Mouse (Mus musculus): ENCODE data around the gene Tmem204. TPM values are rescaled to one million over a fixed set of nuclear protein-coding genes. Genes with fewer than 3 reads are reported as not detected.
"Not testable (repeated sequence)": the region's sequence is repeated elsewhere in the genome, so short reads cannot be mapped to it uniquely, and the experiment has no call there.

Gene Tmem204
- under 1 TPM in 1 of 2 experiments, not detected in 1; 0.63 TPM for polyA plus RNA-seq (2017; shearing (Covaris generic))

DNA sequence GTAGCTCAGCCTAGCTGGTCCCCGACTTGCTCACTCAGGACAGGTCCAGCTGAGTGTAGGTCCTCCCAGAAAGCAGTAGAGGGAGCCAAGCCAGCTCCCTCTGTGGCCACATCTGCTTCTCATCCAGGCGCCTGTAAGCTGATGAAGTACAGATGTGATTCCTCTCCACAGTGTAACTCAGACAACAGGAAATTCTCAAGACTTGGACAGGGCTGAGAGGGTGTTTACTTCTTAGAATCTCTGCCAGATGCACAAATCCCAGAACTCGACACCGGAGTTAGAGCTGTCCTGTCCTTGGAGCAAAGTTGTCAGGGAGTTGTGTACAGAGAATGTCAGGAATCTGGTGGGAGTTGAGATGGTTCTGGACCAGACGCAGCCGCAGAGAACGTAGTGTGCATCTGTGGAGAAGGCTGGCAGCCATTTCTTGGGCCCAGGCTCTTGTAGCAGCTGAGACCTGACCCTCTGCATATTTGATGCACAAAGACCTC, at the start of gene Tmem204:
Gene Tmem204 (minus strand): TSS at position 148 of the 488 bp plus-strand sequence.
- no peak for ATAC-seq

DNA sequence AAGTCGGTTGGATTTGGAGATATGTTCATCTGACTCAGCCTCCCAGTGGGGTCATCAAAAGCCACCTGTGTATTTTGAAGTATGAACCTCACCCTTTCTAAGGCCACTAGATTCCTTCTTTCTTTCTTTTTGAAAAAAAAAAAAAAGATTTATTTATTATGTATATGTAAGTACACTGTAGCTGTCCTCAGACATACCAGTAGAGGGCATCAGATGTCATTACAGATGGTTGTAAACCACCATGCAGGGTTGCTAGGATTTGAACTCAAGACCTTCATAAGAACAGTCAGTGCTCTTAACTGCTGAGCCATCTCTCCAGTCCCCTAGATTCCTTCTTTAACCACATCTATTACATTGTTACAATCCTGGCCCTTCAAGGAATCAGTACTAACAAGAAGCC, 46.7 kb upstream of the Tmem204 start:
- no peak for ATAC-seq

DNA sequence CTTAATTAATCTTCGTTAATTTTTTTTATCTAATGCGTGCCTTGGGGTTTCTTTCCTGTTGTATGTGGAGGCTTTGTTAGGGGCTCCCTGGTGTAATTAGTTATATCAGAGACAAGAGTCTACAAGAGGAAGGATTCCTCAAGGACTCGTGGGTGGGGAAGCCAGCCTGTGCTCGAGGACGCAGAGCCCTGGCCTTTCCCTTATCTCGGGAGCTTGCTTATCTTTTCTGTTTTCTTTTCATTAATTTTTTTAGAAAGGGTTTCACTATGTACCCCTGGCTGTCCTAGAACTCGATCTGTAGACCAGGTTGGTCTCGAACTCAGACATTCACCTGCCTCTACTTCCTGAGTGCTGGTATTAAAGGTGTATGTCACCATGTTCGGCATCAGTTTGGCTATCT, 44.3 kb upstream of the Tmem204 start:
- no peak for ATAC-seq

DNA sequence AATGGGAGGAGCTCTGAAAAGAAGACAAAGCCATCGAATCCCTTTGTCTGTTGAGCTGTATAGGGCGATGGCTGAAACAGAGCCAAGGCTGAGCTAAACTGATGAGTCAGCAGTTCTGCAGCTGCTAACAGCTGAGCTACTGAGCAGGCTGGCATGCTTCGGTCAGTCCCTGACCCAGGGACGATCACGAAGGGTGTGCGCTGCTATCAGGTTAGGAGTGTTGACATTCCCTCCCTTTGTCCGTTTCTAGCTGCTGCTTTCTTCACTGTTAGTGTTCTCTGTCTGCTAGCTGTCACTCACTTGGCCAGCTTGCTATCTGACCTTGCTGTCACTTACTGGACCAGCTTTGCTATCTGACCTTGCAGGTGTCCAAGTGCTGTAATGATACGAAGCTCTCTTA, 43.7 kb upstream of the Tmem204 start:
- no peak for ATAC-seq

DNA sequence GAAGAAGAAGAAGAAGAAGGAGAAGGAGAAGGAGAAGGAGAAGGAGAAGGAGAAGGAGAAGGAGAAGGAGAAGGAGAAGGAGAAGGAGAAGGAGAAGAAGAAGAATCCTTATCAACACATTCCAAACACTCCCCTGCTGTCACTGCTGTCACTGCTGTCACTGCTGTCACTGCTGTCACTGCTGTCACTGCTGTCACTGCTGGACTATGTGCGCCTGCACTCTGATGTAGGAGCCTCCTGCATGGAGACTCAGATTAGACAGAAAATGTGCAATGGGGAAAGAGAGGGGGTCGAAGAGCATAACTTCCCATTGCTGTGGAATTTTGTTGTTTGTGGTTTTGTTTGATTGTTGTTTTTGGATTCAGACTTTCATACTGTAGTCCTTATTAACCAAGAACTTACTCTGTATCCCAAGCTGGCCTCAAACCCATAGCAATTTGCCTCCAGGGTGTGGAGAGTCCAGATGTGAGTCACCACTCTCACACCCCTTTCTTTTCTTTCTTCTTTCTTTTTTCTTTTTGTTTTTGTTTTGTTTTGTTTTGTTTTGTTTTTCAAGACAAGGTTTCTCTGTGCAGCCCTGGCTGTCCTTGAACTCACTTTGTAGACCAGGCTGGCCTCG, 42.2 kb upstream of the Tmem204 start:
- ATAC-seq, result not testable (repeated sequence)

DNA sequence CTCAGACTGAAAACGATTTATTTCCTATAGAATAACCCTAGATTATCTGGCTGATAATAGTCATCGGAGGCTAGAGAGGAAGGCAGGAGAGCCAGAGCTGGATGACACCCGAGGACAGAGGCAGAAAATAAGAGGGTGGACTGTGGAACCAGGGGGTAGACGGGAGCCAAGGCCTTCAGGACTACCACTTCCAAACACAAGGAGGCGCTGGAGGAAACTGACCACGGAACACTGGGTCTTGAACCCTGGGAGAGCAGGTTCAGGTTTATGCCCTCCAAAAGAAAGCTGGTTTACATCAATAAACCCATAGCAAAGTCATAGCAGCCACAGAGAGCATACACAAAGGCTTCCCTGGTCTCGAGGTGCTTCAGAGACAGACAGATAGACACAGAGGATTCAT, 40.6 kb upstream of the Tmem204 start:
- no peak for ATAC-seq

DNA sequence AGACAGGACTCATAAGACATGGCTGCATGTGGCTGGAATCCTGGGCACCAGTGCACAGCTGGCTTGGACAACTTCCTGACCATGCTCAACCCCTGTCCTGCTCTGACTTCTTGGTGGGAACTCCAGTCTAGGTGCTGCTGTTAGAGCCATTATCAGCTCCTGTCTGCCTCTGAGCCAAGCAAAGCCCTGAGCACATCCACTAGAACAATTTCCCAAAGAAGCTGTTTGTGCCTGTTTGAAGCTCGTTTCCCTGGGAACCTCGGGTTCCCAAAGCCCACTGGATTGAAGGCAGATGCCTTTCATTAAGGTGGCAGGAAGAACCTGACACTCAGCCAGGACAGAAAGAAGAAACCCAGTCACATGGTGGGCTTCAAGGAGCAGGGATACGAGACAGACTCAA, 37.0 kb upstream of the Tmem204 start, which contains the start of gene Ptx4:
Gene Ptx4 (plus strand): TSS at position 355 of the 400 bp plus-strand sequence.
- ATAC-seq, result no peak

DNA sequence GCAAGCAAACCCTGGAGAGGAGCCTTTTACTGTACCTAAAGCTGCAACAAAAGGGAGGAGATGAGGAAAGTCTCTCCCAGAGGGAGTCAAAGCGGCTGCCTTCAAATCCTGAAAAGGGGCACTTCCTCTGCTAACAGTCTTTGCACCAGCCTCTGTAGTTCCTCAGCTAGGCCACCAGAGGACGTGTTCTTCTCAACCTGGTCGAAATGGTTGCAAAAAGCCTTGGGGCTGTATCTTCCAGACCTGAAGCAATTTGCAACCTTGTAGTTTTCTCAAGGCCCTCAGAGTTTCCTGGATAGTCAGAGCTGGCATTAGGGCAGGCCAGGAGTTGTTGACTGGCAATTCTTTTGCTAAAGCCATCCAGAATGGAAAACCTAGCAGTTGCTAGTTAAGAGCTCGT, 33.9 kb upstream of the Tmem204 start:
- no peak for ATAC-seq

DNA sequence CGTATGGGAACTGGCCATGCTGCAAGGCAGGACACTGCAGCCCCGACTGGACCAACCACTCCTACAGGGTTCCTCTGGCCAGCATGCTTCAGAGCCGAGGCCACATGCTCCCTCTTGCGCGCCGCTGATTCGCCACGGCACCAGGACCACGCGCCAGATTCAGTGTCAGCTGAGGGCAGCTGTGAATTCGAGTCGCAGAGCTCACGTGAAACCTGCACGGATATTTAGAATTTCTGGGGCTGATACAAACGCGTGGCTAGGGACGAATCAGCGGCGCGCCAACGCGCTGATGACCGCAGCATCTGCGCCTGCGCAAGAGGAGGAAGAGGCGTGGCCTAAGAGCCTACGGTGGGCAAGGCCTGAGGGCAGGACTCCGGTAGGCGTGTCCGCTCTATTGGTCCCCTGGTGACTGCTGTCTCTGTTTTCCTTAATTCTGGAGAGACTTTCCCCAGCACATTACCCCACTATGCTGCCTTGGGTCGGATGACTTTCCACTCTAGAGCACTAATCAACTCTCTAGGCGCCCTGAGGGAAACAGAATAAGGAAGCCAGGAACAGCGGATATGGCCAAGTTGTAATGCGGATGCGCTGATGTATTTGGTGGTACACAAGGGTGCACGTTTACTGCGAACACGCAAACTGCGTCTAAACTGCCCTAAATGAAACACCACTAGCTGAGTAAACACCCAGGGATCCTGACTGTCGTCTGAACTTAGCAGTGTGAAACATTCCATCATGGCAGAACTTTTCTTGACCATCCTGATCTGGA, 32.5 kb upstream of the Tmem204 start, which contains the start of gene Telo2:
Gene Telo2 (minus strand): TSS at position 304 of the 769 bp plus-strand sequence.
- ATAC-seq, result peak; percentile 83

DNA sequence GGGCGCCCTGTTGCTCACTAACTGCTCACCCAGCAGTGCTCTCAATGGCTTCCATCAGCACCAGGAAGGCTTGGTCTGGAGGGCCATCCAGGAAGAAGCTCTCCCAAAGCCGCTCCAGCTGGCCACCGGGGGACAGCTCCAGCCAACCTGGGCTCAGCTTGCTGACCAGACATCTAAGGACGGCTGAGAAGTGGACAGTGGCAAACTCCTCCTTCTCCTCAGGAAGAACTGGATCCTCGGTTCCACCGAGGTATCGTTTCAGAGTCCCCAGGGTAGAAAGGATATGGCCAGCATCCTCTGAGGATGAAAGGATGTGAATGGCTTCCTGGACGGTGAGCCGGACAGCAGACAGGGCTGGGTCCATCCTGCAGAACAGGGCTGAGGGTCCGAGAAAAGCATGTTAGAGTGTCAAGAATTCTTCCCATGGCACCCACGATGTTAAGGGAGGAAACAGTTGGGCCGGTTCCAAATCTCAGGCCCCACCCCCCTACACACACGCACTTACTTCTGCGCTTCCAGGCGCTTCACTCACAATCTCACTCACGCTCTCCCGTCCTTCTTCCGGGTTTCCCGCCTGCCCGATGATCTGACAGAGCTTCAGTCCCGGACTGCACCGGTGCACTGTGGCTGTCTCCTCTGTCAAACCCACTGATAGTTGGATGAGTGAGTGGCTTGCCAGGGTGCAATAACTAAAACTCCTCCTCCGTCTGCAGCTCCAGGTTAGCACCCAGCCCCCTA, 31.7 kb upstream of the Tmem204 start:
- peak; percentile 50 for ATAC-seq

DNA sequence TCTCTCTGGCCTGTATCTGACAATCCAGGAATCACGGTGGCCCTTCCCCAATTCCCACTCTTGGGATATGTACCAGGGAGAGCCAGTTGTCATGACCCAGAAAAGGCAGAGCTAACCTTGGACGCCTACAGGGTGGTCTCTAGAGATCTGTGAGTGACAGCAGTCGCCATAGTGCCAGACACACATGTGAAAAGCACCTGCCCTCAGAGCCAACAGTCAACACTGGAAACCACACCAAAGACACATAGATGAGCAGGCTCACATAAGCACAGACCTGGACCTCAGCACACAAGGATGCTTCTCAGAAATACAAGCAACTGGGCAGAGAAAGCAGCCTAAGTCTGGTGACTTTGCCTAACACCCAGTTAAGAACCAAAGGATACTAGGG, 29.0 kb upstream of the Tmem204 start:
- no peak for ATAC-seq

DNA sequence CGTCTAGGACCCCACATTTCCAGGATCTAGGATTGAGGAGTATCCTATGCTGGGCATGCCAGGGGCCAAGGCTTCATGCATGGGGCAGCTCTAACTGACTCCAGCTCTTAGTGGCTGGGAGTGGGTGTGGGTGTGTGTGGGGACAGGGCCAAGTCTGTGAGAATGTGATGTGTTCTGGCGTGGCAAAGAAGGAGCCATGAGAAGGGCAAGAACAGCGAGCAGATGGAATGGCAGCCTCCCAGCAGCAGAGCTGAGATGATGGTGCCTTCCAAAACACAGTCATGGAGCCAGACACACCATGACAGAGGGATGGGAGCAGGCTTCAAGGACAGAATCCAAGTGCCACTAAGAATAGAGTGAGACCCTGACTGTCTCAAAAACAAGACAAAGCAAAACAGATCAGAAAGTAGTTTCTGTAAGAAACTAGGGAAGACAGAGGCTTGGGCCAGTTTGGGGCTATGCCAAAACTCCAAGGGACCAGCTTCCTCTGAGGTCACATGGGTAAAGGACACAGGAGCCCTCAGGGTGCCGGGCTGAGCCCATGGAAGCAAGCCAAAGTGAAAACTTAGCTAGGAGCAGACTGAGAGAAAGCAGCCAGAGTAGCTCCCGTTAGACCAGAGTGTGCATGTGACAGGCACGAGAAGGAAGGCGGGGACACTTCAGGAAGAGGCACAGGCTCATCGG, 28.5 kb upstream of the Tmem204 start:
- ATAC-seq, result no peak

DNA sequence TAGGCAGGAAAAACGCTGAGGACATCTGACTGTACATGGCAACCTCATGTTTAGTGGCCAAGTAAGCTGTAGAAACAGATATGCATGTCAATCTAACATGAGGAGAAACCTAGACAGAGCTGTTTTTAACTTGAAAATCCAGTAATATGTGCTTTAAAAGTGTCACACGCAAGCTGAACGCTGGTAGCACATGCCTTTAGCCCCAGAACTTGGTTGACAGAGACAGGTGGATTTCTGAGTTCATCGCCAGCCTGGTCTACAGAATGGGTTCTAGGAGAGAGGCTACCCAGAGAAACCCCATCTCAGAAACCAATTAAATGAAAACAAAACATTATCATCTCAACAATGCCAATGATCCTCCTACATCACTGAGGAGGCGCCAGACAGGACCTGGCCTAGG, 27.8 kb upstream of the Tmem204 start:
- no peak for ATAC-seq

DNA sequence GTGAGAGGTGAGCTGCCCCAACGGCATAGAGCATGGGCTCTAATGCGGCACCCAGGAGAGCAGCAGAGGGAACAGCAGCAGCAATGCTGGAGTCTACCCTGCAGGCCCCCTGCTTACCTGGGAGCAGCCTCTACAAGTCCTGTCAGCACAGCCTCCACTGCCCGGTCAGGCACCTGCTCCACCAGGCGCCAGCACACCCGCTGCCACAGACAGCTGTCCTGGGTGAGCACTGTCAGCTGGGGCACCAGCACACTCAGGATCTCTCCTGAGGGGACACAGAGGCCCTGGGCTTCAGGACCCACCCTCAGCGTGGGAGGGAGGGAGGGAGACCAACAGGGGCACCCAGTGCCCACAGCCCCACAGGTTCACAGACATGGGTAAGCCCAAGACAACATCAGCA, 27.2 kb upstream of the Tmem204 start:
- no peak for ATAC-seq

DNA sequence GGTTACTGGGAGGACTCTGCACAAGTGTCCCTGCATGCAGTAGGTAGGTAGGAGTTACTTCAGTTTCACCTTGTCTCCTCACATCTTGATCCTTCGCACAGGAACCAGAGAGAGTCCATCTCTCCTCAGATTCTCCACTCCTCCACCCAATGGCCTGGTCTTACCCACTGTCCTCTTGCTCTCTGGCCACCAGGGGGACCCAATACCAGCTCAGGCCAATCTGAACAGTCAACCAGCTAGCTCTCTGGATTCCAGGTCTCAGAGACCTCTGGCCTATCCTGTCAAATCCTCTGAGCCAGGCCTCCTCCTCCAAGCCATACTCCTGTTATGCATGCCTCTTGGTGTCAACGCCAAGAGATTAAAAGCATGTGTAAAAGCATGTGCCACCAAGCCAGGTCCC, 26.2 kb upstream of the Tmem204 start:
- no peak for ATAC-seq

DNA sequence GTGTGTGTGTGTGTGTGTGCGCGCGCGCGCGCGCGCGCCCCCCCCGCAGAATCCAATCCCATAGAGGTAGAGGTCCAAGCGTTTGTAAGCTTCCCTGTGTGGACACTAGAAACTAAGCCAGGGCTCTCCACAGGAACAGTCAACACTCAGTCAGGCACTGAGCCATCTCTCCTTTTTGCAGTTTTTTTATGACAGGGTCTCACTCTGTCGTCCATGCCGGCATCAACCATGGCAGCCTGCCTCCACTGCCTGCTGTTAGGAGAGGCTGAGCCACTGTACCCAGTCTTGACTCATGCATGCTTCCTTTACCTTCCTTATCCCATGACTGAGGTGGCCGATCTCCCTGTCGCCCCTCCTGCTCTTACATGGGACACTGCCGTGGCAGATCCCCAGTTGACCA, 24.4 kb upstream of the Tmem204 start:
- ATAC-seq, result no peak

DNA sequence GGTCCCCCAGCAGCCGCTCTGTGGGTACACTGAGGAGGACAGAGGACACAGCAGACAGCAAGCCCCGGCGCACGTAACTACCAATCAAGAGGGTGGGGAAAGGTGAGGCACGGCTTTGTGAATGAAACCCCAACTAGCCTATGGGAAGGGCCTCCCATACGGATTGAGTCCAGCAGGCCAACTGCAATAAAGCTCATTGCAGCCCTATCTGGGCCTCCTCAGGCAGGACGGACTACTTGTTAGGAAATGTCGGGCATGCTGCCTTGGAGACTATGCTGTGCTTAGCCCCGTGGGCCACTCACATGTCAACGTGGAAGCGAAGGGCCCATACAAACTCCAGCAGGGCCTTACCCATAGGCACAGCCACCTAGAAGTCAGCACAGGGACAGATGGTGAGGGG, 17.9 kb upstream of the Tmem204 start:
- ATAC-seq, result no peak

DNA sequence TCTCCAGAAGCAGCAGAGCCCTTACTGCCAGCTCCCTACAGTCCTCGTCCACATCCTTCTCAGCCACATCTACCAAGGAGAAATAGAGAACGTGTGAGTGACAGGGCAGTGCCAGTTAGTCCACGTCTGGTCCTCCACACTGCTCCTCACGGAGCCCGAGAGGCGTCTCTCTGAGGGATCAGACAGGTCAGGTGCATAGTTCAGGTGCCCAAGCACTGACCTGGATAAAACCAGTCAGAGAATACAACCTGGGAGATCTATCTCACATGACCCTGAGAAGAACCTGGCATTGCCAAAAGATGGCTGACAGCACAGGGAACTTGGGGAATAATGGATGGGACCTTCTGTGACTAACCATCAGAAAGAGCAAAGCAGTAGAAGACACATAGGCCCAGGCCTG, 16.7 kb upstream of the Tmem204 start:
- no peak for ATAC-seq

DNA sequence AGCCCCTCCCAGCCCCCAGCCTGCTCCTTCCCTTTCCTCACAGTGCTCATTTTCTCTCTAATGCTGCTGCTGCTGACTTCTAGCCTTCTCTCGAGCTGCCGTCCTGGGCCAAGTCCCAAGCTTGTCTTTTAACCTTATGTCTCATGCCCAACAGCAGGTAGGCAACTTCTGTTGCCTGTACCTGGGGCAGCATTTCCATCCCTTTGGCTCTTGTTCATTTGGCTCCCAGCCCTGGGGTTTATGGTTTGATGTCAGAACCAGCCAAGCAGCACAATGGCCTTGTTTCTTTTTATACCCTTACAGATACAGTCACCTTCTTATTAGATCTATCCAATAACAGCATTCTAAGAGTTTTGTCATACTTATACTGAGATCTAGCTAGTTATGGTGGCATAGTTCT, 12.8 kb upstream of the Tmem204 start:
- ATAC-seq, result no peak

DNA sequence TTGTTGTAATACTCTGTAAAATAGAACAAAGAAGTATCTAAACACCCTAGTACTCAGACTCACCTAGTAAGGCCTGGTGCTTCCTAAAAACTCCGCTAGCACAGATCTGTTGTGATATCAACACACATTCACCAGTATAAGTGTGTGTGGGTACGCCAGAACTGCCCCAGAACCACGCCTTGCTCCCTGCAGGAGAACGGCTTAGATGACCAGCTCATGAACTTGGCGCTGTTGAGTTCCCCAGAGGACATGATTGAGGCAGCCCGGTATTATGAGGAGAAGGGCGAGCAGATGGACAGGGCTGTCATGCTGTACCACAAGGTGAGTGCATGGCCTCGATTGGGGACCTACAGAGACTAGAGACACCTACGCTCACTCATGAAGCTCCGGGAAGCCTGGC, 7.1 kb upstream of the Tmem204 start:
- ATAC-seq, result no peak

DNA sequence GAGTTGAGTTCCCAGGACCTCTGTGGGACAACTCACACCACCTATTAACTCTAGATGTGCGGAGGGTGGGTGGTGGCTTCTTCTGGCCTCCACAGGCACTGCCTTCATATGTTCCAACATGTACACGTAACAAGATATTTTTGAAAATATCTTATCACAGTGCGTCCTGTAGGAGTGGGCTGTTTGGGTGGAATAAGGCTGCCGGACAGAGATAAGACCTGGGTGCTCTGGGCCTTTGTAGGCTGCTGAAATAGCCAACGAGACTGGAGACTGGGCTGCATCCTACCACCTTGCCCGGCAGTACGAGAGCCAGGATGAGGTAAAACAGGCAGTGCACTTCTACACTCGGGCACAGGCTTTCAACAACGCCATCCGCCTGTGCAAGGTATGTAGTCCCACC, 5.8 kb upstream of the Tmem204 start:
- ATAC-seq, result no peak

DNA sequence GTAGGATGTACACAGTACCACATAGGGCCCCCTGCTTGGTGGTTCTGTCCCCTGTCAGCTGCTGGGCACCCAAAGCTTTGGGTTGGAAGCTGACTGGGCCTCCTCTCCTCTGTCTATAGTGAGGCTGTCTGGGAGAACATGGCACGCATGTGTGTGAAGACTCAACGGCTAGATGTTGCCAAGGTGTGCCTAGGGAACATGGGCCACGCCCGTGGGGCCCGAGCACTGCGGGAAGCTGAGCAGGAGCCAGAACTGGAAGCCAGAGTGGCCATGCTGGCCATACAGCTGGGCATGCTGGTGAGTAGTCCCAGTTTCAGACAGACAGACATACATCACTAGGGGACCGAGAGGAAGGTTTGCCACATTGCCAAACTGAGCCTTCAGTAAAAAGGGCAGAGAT, 3.3 kb upstream of the Tmem204 start:
- ATAC-seq, result no peak

DNA sequence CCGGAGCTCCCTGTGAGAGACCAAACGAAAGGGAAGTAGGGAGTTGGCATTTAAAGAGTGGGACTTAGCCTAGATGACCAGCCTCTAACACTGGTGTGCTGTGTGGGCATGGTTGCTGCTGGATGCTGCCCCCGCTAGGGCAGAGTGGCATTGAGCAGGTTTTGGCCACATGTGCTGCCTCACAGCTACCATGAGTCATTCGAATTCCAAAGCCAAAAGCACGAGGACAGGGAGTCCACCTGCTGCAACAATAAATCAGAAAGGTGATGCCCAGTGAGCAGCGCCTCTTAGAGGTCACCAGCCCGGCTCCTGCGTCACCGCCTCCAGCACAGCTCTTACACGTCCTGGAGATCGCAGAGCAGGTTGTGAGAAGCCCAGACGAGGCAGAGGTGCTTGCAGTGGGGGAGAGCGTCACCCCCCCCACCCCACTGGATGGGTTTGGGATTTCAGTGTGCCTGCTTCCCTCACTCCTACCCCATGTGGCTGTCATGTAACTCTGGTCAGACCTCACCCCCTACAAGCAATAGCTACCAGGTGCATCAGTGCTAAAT, 1.5 kb upstream of the Tmem204 start:
- no peak for ATAC-seq
